Mouse (Mus musculus) cerebellum, adult 8-10 months (tissue): ENCODE measurements around the gene Isyna1.
A peak's percentile ranks its signal among the peaks of the same experiment; 100 is the strongest.
"Not testable (repeated sequence)": the region's sequence is repeated elsewhere in the genome, so short reads cannot be mapped to it uniquely, and the experiment has no call there.

Experiments used
- DNase-seq: peaks from one replicate; pipeline ENCODE4 v3.0.0; 2022

Isyna1 gene

DNA sequence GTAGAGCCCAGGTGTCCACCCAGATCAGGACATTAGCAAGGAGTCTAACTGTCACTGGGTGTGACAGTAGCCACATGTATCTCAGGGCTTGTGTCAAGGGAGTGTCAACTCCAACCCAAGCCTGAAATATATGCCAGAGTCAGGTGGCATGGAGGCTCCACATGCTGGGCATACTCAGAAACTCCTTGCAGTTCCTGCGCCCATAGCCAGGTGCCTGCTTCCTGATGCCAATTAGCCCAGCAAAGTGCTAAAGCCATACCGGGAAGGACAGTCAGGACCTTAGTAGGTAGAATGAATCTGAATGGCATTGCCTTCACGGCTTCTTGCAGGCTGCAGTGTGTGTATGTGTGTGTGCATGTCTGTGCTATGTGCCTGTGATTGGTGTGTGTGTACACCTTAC, 17.0 kb upstream of the Isyna1 start:
- DNase-seq = no peak

GRCm38 (mm10) chr8:70583476-70584387, 10.4 kb upstream of the Isyna1 start:
- DNase-seq = peak; percentile 72

- DNase-seq = no peak
These were observed 9.4 kb upstream of the Isyna1 start for GRCm38 (mm10) chr8:70584606-70585257.

GRCm38 (mm10) chr8:70585258-70585652, 8.9 kb upstream of the Isyna1 start:
- no peak for DNase-seq

GRCm38 (mm10) chr8:70587955-70588354, 6.2 kb upstream of the Isyna1 start:
- not testable (repeated sequence) for DNase-seq

GRCm38 (mm10) chr8:70591569-70591968, 2.6 kb upstream of the Isyna1 start:
- no peak for DNase-seq

DNA sequence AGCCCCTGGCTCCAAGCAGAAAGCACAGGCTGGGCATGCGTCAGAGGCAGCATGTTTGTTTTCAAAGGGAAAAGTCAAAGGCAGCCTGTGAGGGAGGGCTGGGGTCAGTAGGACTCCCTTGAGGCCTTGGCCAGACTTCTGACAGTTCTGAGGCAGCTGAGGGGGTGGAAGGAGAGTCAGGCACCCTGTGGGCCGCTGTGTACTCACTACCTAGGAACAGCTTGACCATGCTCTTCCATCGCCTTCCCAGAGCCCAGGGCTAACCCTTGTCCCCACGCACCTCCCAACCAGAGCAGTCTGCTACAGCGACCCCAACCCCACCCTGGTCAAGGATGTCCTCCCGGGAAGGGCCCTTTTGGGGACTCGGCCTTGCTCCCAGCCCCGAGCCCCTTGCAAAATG, 1.0 kb upstream of the Isyna1 start:
- DNase-seq = no peak

- DNase-seq = peak; percentile 55
These were observed 720 bp downstream of the Isyna1 start for GRCm38 (mm10) chr8:70594621-70595564.

DNA sequence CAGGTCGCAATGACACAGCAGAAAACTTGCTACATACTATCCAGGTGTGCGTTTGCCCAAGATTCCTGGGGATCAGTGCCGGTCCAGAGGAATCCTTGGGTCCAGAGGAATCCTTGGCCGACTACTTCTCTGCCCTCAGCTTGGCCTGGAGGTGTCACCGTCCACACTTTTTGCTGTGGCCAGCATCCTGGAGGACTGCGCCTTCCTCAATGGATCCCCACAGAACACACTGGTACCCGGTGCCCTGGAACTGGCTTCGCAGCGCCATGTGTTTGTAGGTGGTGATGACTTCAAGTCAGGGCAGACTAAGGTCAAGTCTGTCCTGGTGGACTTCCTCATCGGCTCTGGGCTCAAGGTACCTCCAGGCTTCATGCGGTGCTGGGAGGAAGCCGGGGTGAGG, 1.6 kb downstream of the Isyna1 start:
- DNase-seq = no peak

DNA sequence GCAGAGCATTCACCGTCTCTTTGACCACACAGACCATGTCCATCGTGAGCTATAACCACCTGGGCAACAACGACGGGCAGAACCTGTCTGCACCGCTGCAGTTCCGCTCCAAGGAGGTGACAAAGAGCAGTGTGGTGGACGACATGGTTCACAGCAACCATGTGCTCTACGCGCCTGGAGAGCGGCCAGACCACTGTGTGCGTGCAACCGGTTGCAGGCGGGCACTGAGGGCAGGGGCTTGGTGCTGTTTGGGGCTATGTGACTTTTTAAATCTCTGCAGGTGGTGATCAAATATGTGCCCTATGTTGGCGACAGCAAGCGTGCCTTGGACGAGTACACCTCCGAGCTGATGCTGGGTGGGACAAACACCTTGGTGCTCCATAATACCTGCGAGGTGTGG, 2.0 kb downstream of the Isyna1 start:
- no peak for DNase-seq

- peak; percentile 59 for DNase-seq
These were observed 2.7 kb downstream of the Isyna1 start for GRCm38 (mm10) chr8:70596775-70597416.

GRCm38 (mm10) chr8:70597417-70598272, 3.5 kb downstream of the Isyna1 start:
- DNase-seq = peak; percentile 41

DNA sequence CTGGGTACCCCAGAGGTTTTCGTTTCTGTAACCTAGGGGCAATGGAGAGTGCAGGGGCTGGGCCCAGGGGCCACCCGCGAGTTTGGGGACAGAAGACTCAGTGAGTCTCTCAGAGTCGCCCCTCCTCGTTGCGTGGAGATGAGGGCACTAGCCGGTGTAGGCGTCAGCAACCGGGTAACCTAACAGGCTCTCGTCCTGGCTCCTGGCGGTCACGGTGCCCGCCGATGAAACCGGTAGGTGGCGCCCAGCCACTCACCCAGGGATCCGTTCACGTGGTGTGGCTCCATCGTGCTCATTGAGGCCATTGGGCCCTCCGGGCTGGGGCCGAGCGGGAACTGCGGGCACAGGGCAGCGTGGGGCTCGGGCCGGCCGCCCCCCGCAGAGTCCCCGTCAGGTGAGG, 4.1 kb downstream of the Isyna1 start:
- peak; percentile 89 for DNase-seq

DNA sequence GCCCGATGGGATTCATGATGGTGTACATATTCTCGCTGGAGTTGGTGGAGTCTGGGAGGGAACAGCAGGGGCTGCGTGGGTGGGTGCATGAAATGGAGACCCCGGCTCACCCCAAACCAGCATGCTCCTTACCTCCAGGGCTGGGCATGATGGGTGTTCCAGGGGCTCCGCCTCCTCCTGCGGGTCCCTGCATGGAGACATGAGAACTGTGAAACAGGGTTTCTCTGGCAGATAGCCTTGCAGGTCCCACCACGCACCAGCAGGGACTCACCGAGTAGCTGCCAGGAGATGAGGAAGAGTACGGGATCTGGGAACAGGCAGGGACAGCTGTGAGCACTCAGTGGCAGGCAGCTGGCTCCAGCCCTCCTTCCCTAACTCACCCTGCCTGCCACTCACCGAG, 4.5 kb downstream of the Isyna1 start:
- DNase-seq = no peak

DNA sequence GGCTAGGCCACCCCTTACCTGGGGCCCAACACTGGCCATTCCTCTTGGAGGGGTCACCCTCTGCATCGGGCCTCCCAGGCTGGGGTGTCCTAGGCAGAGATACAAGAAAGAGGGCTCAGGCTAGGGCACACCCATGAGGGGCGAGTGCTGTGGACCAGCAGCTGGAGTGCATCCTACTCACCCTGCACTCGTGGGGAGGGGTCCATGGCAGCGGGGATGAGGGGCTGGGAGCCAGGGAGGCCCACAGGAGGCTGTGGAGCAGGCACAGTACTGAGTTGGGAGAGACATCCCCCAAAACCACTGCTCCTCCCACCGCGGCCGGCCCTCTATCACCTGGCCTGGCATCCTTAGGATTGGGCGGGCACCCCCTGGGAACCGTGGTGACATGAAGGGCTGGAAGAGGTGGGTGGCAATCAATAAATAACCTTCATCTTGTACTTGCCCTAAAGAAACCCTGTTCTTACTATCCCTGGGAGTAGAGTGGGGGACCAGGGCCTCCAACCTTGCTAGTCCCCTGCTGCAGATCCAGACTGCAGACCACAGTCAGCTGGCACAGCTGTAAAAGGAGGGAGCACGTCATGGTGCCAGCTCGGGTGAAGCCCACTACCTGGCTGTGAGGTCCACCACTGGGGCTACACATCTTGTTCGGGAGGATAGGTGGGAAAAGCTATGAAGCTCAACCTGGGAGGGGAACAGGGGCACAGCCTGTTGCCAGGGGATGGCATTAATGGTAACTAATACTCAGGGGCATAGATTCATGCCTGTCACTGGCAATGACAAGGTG, 5.5 kb downstream of the Isyna1 start:
- DNase-seq = no peak

- DNase-seq = no peak
These were observed 6.5 kb downstream of the Isyna1 start for GRCm38 (mm10) chr8:70600473-70601270.

- DNase-seq = peak; percentile 67
These were observed 7.1 kb downstream of the Isyna1 start for GRCm38 (mm10) chr8:70601271-70601649.

- no peak for DNase-seq
These were observed 8.1 kb downstream of the Isyna1 start for GRCm38 (mm10) chr8:70602139-70602811.

- no peak for DNase-seq
These were observed 10.4 kb downstream of the Isyna1 start for GRCm38 (mm10) chr8:70604558-70604957.
